Mouse (Mus musculus) E14TG2a.4 (cell line): ENCODE data around the gene Prg3.

Experiments used
- H3K27me3 ChIP-seq: 2 replicates; pipeline ENCODE4 v1.6.1; 2014; ENCODE audit warnings: low read length, control low read depth; ENCODE audit not compliant: insufficient read depth
- H3K36me3 ChIP-seq: 2 replicates; pipeline ENCODE4 v1.6.1; 2014; ENCODE audit warnings: low read length, control low read depth; ENCODE audit not compliant: insufficient read depth
- H3K4me1 ChIP-seq: replicated peaks from 2 replicates; pipeline ENCODE4 v1.6.1; 2014; ENCODE audit warnings: low read depth, low read length, control low read depth
- H3K4me3 ChIP-seq: replicated peaks from 2 replicates; pipeline ENCODE4 v1.5.1; 2014; ENCODE audit warnings: mild to moderate bottlenecking, low read length
- H3K9me3 ChIP-seq: 2 replicates; pipeline ENCODE4 v1.6.1; 2014; ENCODE audit warnings: low read length, control low read depth
- CTCF ChIP-seq: conservative IDR thresholded peaks from 2 replicates; pipeline ENCODE4 v1.5.1; 2014; ENCODE audit warnings: low read length
- NANOG ChIP-seq: IDR thresholded peaks from 2 replicates; pipeline ENCODE4 v1.6.1; 2014; ENCODE audit warnings: borderline replicate concordance, low read length, mixed read lengths
- POU5F1 ChIP-seq: IDR thresholded peaks from 2 replicates; pipeline ENCODE4 v1.6.1; 2014; ENCODE audit warnings: low read length, borderline replicate concordance

Prg3 gene

GRCm38 (mm10) chr2:84951027-84951426, 37.0 kb upstream of the Prg3 start:
- Histone ChIP-seq H3K4me3 (no peak overlapping the region), H3K4me1 (no peaks in the 10 kb centered on the region)
- TF ChIP-seq POU5F1 (no peak), CTCF (no peak), NANOG (no peak)

GRCm38 (mm10) chr2:84952251-84952650, 35.8 kb upstream of the Prg3 start:
- no peaks in the 10 kb centered on the region for H3K27me3 ChIP-seq
- H3K9me3 ChIP-seq, result no peaks in the 10 kb centered on the region
- H3K36me3 ChIP-seq, result peaks cover 7% of the 10 kb centered on the region; the same call in 1 of the 2 replicates
- TF ChIP-seq NANOG, result no peak
- TF ChIP-seq CTCF, result no peak
- TF ChIP-seq POU5F1, result no peak
- H3K4me1 ChIP-seq, result no peaks in the 10 kb centered on the region
- H3K4me3 ChIP-seq, result no peak overlapping the region

More at GRCm38 (mm10) chr2:84951027-84951426, 37.0 kb upstream of the Prg3 start:
- Histone ChIP-seq H3K36me3 (peaks cover 7% of the 10 kb centered on the region; the same call in 1 of the 2 replicates), H3K27me3 (no peaks in the 10 kb centered on the region), H3K9me3 (no peaks in the 10 kb centered on the region)

- TF ChIP-seq POU5F1 (no peak), NANOG (no peak), CTCF (no peak)
- no peak overlapping the region for H3K4me3 ChIP-seq
- H3K27me3 ChIP-seq, result no peaks in the 10 kb centered on the region
- peaks cover 7% of the 10 kb centered on the region; the same call in 1 of the 2 replicates for H3K36me3 ChIP-seq
- no peaks in the 10 kb centered on the region for H3K4me1 ChIP-seq
- no peaks in the 10 kb centered on the region for H3K9me3 ChIP-seq
Measured at GRCm38 (mm10) chr2:84952693-84953092, 35.3 kb upstream of the Prg3 start.

GRCm38 (mm10) chr2:84955435-84955834, 32.6 kb upstream of the Prg3 start:
- Histone ChIP-seq H3K27me3 (no peaks in the 10 kb centered on the region), H3K36me3 (peaks cover 5% of the 10 kb centered on the region; the same call in 1 of the 2 replicates), H3K9me3 (no peaks in the 10 kb centered on the region), H3K4me1 (no peaks in the 10 kb centered on the region), H3K4me3 (no peak overlapping the region)
- TF ChIP-seq NANOG (no peak), CTCF (no peak), POU5F1 (no peak)

- Histone ChIP-seq H3K36me3 (0 out of 2 replicates have a peak, but pooled peaks cover 3% of the 10 kb centered on the region), H3K4me3 (no peak overlapping the region), H3K4me1 (no peaks in the 10 kb centered on the region), H3K27me3 (no peaks in the 10 kb centered on the region), H3K9me3 (no peaks in the 10 kb centered on the region)
- TF ChIP-seq NANOG (no peak), CTCF (peak; percentile 98), POU5F1 (no peak)
Measured at GRCm38 (mm10) chr2:84956274-84956673, 31.7 kb upstream of the Prg3 start.

- no peaks in the 10 kb centered on the region for H3K4me1 ChIP-seq
- H3K9me3 ChIP-seq, result no peaks in the 10 kb centered on the region
- no peaks in the 10 kb centered on the region for H3K27me3 ChIP-seq
- H3K36me3 ChIP-seq, result 0 out of 2 replicates have a peak, but pooled peaks cover 3% of the 10 kb centered on the region
- TF ChIP-seq NANOG (no peak), POU5F1 (no peak), CTCF (no peak)
- H3K4me3 ChIP-seq, result no peak overlapping the region
Measured at GRCm38 (mm10) chr2:84958588-84959264, 29.3 kb upstream of the Prg3 start.

- H3K4me3 ChIP-seq, result no peak overlapping the region
- TF ChIP-seq NANOG (no peak), CTCF (no peak), POU5F1 (no peak)
- no peaks in the 10 kb centered on the region for H3K4me1 ChIP-seq
- H3K27me3 ChIP-seq, result no peaks in the 10 kb centered on the region
- H3K36me3 ChIP-seq, result no peaks in the 10 kb centered on the region
- no peaks in the 10 kb centered on the region for H3K9me3 ChIP-seq
Measured at GRCm38 (mm10) chr2:84961300-84961699, 26.7 kb upstream of the Prg3 start.

GRCm38 (mm10) chr2:84961901-84962300, 26.1 kb upstream of the Prg3 start:
- no peak for TF ChIP-seq POU5F1
- TF ChIP-seq CTCF, result no peak
- no peak for TF ChIP-seq NANOG

More at GRCm38 (mm10) chr2:84961901-84962300, 26.1 kb upstream of the Prg3 start:
- no peaks in the 10 kb centered on the region for H3K36me3 ChIP-seq
- no peaks in the 10 kb centered on the region for H3K4me1 ChIP-seq
- H3K4me3 ChIP-seq, result no peak overlapping the region
- H3K9me3 ChIP-seq, result no peaks in the 10 kb centered on the region
- no peaks in the 10 kb centered on the region for H3K27me3 ChIP-seq
